Mouse (Mus musculus) left cerebral cortex, postnatal 10 days (tissue): ENCODE results near the gene Slc25a45. TPM values are rescaled to one million over a fixed set of nuclear protein-coding genes. Genes with fewer than 3 reads are reported as not detected.
A peak's percentile ranks its signal among the peaks of the same experiment; 100 is the strongest.

Source experiments
- DNase-seq, 2 experiments: peaks; one replicate each; pipeline ENCODE4 v3.0.0; 2021 to 2022; ENCODE audit warnings: low spot score in 2 of 2, mixed read lengths in 1 of 2; ENCODE audit errors: extremely low spot score in 1 of 2
- intact Hi-C: fragments of 180-260 bp; cut with DNase I; formaldehyde crosslinking; loops from one replicate; pipeline ENCODE4 v1.15.1; 2025
- total RNA-seq, 2 experiments: library from RNA; stranded (reverse); gene quantifications; 2 replicates each; pipeline ENCODE4 v1.2.3; 2021

Slc25a45 gene
- total RNA-seq: 1 to 10 TPM; 3.4 to 3.8 TPM

GRCm38 (mm10) chr19:5877618-5878361 is at the start of gene Slc25a45:
Gene Slc25a45, plus strand, starts transcription at chr19:5877808.
- intact Hi-C loops: loop anchor here (2.0 kb wide), 1 partner anchor 91 kb away; no protein-coding TSS in a partner anchor
- DNase-seq: peak; percentile 64 to 85

- no peak for DNase-seq
- intact Hi-C loops: no loop called here
Measured at GRCm38 (mm10) chr19:5828155-5828554, 49.5 kb upstream of the Slc25a45 start.

- intact Hi-C loops: no loop called here
Measured at GRCm38 (mm10) chr19:5828905-5829304, 48.7 kb upstream of the Slc25a45 start.

GRCm38 (mm10) chr19:5829958-5830615 is 47.5 kb upstream of the Slc25a45 start:
- intact Hi-C loops: no loop called here
- DNase-seq: no peak

More at GRCm38 (mm10) chr19:5828905-5829304, 48.7 kb upstream of the Slc25a45 start:
- DNase-seq: no peak

- intact Hi-C loops: no loop called here
- DNase-seq: no peak
Measured at GRCm38 (mm10) chr19:5830776-5831175, 46.8 kb upstream of the Slc25a45 start.

- DNase-seq: no peak
- intact Hi-C loops: no loop called here
Measured at GRCm38 (mm10) chr19:5831224-5831957, 46.2 kb upstream of the Slc25a45 start.

GRCm38 (mm10) chr19:5831958-5832320 is 45.7 kb upstream of the Slc25a45 start:
- no peak for DNase-seq
- intact Hi-C loops: no loop called here

GRCm38 (mm10) chr19:5832326-5832725 is 45.3 kb upstream of the Slc25a45 start:
- intact Hi-C loops: no loop called here

GRCm38 (mm10) chr19:5833287-5834100 is 44.1 kb upstream of the Slc25a45 start:
- DNase-seq: no peak
- intact Hi-C loops: no loop called here

More at GRCm38 (mm10) chr19:5832326-5832725, 45.3 kb upstream of the Slc25a45 start:
- no peak for DNase-seq

GRCm38 (mm10) chr19:5834260-5834925 is 43.2 kb upstream of the Slc25a45 start:
- intact Hi-C loops: no loop called here
- no peak for DNase-seq

- intact Hi-C loops: no loop called here
- DNase-seq: no peak
Measured at GRCm38 (mm10) chr19:5835054-5835921, 42.3 kb upstream of the Slc25a45 start.

- intact Hi-C loops: no loop called here
- no peak for DNase-seq
Measured at GRCm38 (mm10) chr19:5835922-5836430, 41.6 kb upstream of the Slc25a45 start.

GRCm38 (mm10) chr19:5836941-5837572 is 40.6 kb upstream of the Slc25a45 start:
- DNase-seq: no peak
- intact Hi-C loops: no loop called here

GRCm38 (mm10) chr19:5837606-5838005 is 40.0 kb upstream of the Slc25a45 start:
- intact Hi-C loops: no loop called here
- DNase-seq: no peak

- no peak for DNase-seq
- intact Hi-C loops: no loop called here
Measured at GRCm38 (mm10) chr19:5838136-5838891, 39.3 kb upstream of the Slc25a45 start.

GRCm38 (mm10) chr19:5838892-5839165 is 38.8 kb upstream of the Slc25a45 start:
- intact Hi-C loops: no loop called here
- DNase-seq: no peak
